In genomic region chr7:56304408-56304807, GRCm38 (mm10) we compare ENCODE assay signal across 27 mouse cellular contexts.
A peak's percentile ranks its signal among the peaks of the same experiment; 100 is the strongest.
DNase-seq lines count a peak whose midpoint lies in the region; ATAC-seq and TF ChIP-seq lines count a peak whose summit lies in the region.
"Had no signal": no experiment of that assay in that cellular context is flagged by ENCODE, and none has a peak within 500 bp of the region (broad histone marks: within the 10 kb centered on the region; RNA-seq: fewer than 3 reads in every experiment).

No protein-coding gene starts in this region.

- no peak overlapping the region for H3K4me3 ChIP-seq in lung, embryonic 15.5 days
- no peak overlapping the region for H3K4me3 ChIP-seq in lung, adult 2 months (replicated peaks; ENCODE audit: extremely low read depth, low read depth, low read length)
- H3K4me3 ChIP-seq: embryonic facial prominence, embryonic 12.5 days; erythroblast, embryonic 14.5 days; forebrain, embryonic 13.5 days; heart, adult 2 months; heart, embryonic 10.5 days; heart, embryonic 13.5 days had no signal

- no peak overlapping the region for H3K9ac ChIP-seq in lung, embryonic 15.5 days
- H3K9ac ChIP-seq: embryonic facial prominence, embryonic 12.5 days; forebrain, embryonic 13.5 days; heart, embryonic 13.5 days; hindbrain, embryonic 14.5 days had no signal

- peak overlapping the region; percentile 64; the same call in 1 of the 2 replicates for H3K27ac ChIP-seq in lung, embryonic 15.5 days
- H3K27ac ChIP-seq: embryonic facial prominence, embryonic 12.5 days; forebrain, embryonic 13.5 days; heart, adult 2 months; heart, embryonic 10.5 days; heart, embryonic 13.5 days; hindbrain, embryonic 14.5 days; hindbrain, postnatal 0 days had no signal

- no peak for TF ChIP-seq POLR2A in lung, adult 2 months (IDR thresholded peaks at IDR 0.05; ENCODE audit: borderline replicate concordance, extremely low read depth, low read depth, low read length)
- TF ChIP-seq POLR2A in brain, embryonic 14.5 days (IDR thresholded peaks at IDR 0.05; ENCODE audit: borderline replicate concordance, extremely low read depth, insufficient read depth, insufficient read length, poor library complexity, severe bottlenecking): no peak

- H3K36me3 ChIP-seq in lung, embryonic 15.5 days: no peaks in the 10 kb centered on the region
- H3K36me3 ChIP-seq: embryonic facial prominence, embryonic 12.5 days; heart, embryonic 10.5 days; heart, embryonic 13.5 days had no signal

- peak; percentile 31 for ATAC-seq in frontal cortex, adult (ENCODE audit: low TSS enrichment)
- peak; percentile 73; the same call in 1 of the 2 replicates for ATAC-seq in lung, embryonic 15.5 days (ENCODE audit: borderline replicate concordance, extremely low read depth, low FRiP score, low TSS enrichment)
- ATAC-seq: CD4-positive, CD25-positive, alpha-beta regulatory T cell, adult 4 months; forebrain, embryonic 13.5 days; forebrain, embryonic 16.5 days; hindbrain, postnatal 0 days had no signal

- H3K4me2 ChIP-seq in lung, embryonic 15.5 days: no peak overlapping the region
- H3K4me2 ChIP-seq: embryonic facial prominence, embryonic 12.5 days; forebrain, embryonic 13.5 days; heart, embryonic 13.5 days; hindbrain, embryonic 14.5 days had no signal

- H3K4me1 ChIP-seq in lung, embryonic 15.5 days: no peaks in the 10 kb centered on the region
- H3K4me1 ChIP-seq in lung, adult 2 months (ENCODE audit: control insufficient read depth, insufficient read depth, low read length): no peaks in the 10 kb centered on the region
- H3K4me1 ChIP-seq: embryonic facial prominence, embryonic 12.5 days; forebrain, embryonic 13.5 days; heart, embryonic 10.5 days; heart, embryonic 13.5 days had no signal

- H3K27me3 ChIP-seq in lung, embryonic 15.5 days: no peaks in the 10 kb centered on the region
- H3K27me3 ChIP-seq: embryonic facial prominence, embryonic 12.5 days; forebrain, embryonic 13.5 days; heart, embryonic 13.5 days had no signal

- H3K9me3 ChIP-seq in lung, embryonic 15.5 days: no peaks in the 10 kb centered on the region
- H3K9me3 ChIP-seq: embryonic facial prominence, embryonic 12.5 days; forebrain, embryonic 13.5 days; heart, embryonic 10.5 days; heart, embryonic 13.5 days had no signal

- no peak for DNase-seq in frontal cortex, postnatal 10 days (ENCODE audit: low spot score in 2 of 2)
- no peak for DNase-seq in lung, adult 2 months
- peak; percentile 36 for DNase-seq in brain, adult 2 months (ENCODE audit: low read depth, low spot score)
- peak; percentile 5 for DNase-seq in brain, embryonic 14.5 days (ENCODE audit: low read depth)
- no peak for DNase-seq in layer of hippocampus, postnatal 25 days (ENCODE audit: extremely low spot score in 1 of 2, low spot score in 1 of 2)
- DNase-seq in urinary bladder, adult 2 months (ENCODE audit: low spot score): no peak
- DNase-seq: adrenal gland, adult 2 months; adrenal gland, postnatal 14 days; cerebellum, adult 18-20 months; cerebellum, adult 9-10 months; cerebellum, postnatal 14 days; gastrocnemius, postnatal 10 days; gastrocnemius, postnatal 36 days; heart, adult 2 months; heart, postnatal 14 days; heart, postnatal 4 days had no signal

- TF ChIP-seq CTCF in lung, adult 2 months (IDR thresholded peaks at IDR 0.05; ENCODE audit: insufficient read depth, low read length): no peak
- no peak for TF ChIP-seq CTCF in brain, embryonic 14.5 days (IDR thresholded peaks at IDR 0.05; ENCODE audit: borderline replicate concordance, extremely low read depth, insufficient read depth, insufficient read length)

- WGBS in lung, embryonic 15.5 days: 18% methylated on average over 1 of the region's 1 CpGs
- WGBS in lung, adult 2 months: 18% methylated on average over 1 of the region's 1 CpGs

Comparison
In these comparisons a context has a peak if more than half of its experiments do, and no peak if none do; other contexts are left out.
1. DNase-seq: peak in brain, adult 2 months (single experiment) and brain, embryonic 14.5 days (single experiment); none in frontal cortex, postnatal 10 days (0 of 2), lung, adult 2 months (single experiment), layer of hippocampus, postnatal 25 days (0 of 2) and urinary bladder, adult 2 months (single experiment).